Mouse (Mus musculus): ENCODE data around the gene Olfr1459.

Gene Olfr1459

GRCm38 (mm10) chr19:13149449-13149848 is at the start of gene Olfr1459:
TSS of gene Olfr1459 (minus strand) at chr19:13149549.
- CTCF ChIA-PET = no interaction called here

GRCm38 (mm10) chr19:13185434-13185833 is 36.1 kb upstream of the Olfr1459 start, which contains the start of gene Olfr1462:
TSS of gene Olfr1462 (plus strand) at chr19:13185734.
- CTCF ChIA-PET = interaction anchor here (0.7 kb wide), 1 partner anchor 17 kb away, joined by 5 read pairs; no protein-coding TSS in a partner anchor

- CTCF ChIA-PET = no interaction called here
These were observed 13.4 kb upstream of the Olfr1459 start, which contains the start of gene Olfr1461 for GRCm38 (mm10) chr19:13162700-13163099. TSS of gene Olfr1461 (plus strand) at chr19:13163000.

GRCm38 (mm10) chr19:13106675-13107074 is 42.7 kb downstream of the Olfr1459 start, which contains the start of gene Olfr1458:
TSS of gene Olfr1458 (minus strand) at chr19:13106775.
- CTCF ChIA-PET = no interaction called here

GRCm38 (mm10) chr19:13097791-13098190 is 51.6 kb downstream of the Olfr1459 start, which contains the start of gene Olfr1457:
TSS of gene Olfr1457 (minus strand) at chr19:13097891.
- CTCF ChIA-PET = no interaction called here

GRCm38 (mm10) chr19:13093908-13094307 is 55.4 kb downstream of the Olfr1459 start:
- CTCF ChIA-PET = no interaction called here

Data from spleen, embryonic (tissue).